Mouse (Mus musculus) CD4-positive naive resting alpha-beta T cell, adult 76 days (primary cell): ENCODE measurements around the gene Map7d1. TPM values are rescaled to one million over a fixed set of nuclear protein-coding genes. Genes with fewer than 3 reads are reported as not detected.

Source experiments
- total RNA-seq: library from RNA; stranded (reverse); gene quantifications from one replicate; pipeline ENCODE4 v1.2.4, GENCODE M21; 2023

Gene Map7d1
- total RNA-seq = 51.6 TPM

GRCm38 (mm10) chr4:126256131-126256791, at the start of gene Map7d1:
Gene Map7d1, minus strand, starts transcription at chr4:126256343.

GRCm38 (mm10) chr4:126286492-126286891, 30.3 kb upstream of the Map7d1 start, which contains the start of gene Col8a2:
Gene Col8a2, plus strand, starts transcription at chr4:126286793.

GRCm38 (mm10) chr4:126262119-126262807, 6.1 kb upstream of the Map7d1 start, which contains the start of gene Trappc3:
Gene Trappc3, plus strand, starts transcription at chr4:126262325.

DNA sequence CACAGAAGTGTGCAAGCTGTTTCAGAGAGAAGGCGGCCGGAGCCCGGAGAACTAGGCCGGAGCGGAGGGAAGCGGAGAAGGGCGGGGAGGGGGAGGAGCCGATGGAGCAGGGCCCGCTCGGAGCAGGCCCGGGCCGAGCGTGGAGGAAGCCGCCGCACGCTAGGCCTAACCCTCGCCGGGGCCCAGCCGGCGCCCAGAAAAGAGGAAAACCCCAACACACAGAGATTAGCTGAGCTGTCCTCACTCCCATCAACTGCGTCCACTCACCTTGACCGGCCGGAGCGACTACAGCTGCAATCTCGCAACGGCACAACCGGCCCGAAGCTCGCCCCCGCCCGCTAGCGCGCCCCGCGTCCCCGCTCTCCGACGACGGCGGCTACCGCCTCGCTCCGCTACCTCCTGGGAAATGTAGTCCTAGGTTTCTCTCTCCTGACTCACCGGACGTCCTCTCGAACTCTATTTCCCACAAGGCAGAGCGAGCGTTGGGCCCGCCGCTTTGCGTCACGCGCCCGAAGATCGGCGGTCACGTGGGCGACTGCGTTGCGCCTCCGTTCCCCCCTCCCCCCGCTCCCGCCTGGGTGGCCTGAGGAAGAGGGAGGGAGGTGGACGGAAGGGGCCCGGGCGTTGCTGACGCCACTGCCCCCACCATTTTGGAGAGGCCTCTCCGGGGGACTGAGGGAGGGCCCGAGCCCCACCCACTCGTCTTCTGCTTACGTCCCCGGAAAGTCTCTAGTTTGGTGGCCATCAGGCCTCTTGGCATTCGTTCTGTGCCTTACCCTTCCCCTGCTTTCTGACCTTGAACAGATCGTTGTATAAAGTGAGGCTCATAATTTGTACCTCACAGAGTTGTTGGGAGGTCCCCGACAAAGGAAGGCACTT, 53.6 kb downstream of the Map7d1 start, which contains the start of gene Thrap3:
Gene Thrap3, minus strand, starts transcription at position 458 of the 879 bp plus-strand sequence.

Other genes with a start within 250 kb of the Map7d1 start
- 4.3 TPM for gene Csf3r, start 231.8 kb downstream of the Map7d1 start, total RNA-seq
- gene Mrps15, start 209.4 kb downstream of the Map7d1 start, total RNA-seq = 50.0 TPM
- gene Oscp1, start 197.8 kb downstream of the Map7d1 start, total RNA-seq = 0.56 TPM
- gene Lsm10, start 159.7 kb downstream of the Map7d1 start, total RNA-seq = 11.0 TPM
- gene Stk40, start 152.4 kb downstream of the Map7d1 start, total RNA-seq = 29.0 TPM
- 13.0 TPM for gene Eva1b, start 108.6 kb downstream of the Map7d1 start, total RNA-seq
- 1.3 TPM for gene Sh3d21, start 92.9 kb downstream of the Map7d1 start, total RNA-seq
- 708 TPM for gene Thrap3, start 53.6 kb downstream of the Map7d1 start, total RNA-seq
- 36.0 TPM for gene Trappc3, start 6.0 kb upstream of the Map7d1 start, total RNA-seq
- not detected for gene Col8a2, start 30.4 kb upstream of the Map7d1 start, total RNA-seq
- gene Adprhl2, start 65.4 kb upstream of the Map7d1 start, total RNA-seq = 31.7 TPM
- gene Tekt2, start 69.3 kb upstream of the Map7d1 start, total RNA-seq = not detected
- gene Ago3, start 173.2 kb upstream of the Map7d1 start, total RNA-seq = 39.1 TPM
- gene Ago1, start 212.2 kb upstream of the Map7d1 start, total RNA-seq = 37.7 TPM